Mouse (Mus musculus) gastrocnemius, adult 2 months (tissue): ENCODE measurements around the gene Eftud2. TPM values are rescaled to one million over a fixed set of nuclear protein-coding genes. Genes with fewer than 3 reads are reported as not detected.

Experiments used
- DNase-seq: peaks from one replicate; pipeline ENCODE4 v3.0.0; 2022
- H3K27ac ChIP-seq: fragments of 200-600 bp; 2 replicates; pipeline ENCODE4 v1.8.1; 2022; ENCODE audit warnings: mild to moderate bottlenecking
- H3K4me3 ChIP-seq: fragments of 200-600 bp; 2 replicates; pipeline ENCODE4 v1.8.1; 2022; ENCODE audit warnings: mild to moderate bottlenecking, moderate library complexity
- CTCF ChIP-seq: fragments of 200-600 bp; IDR thresholded peaks from 2 replicates; pipeline ENCODE4 v1.8.1; 2022; ENCODE audit warnings: antibody characterized with exemption, mild to moderate bottlenecking, moderate library complexity
- intact Hi-C: fragments of 180-260 bp; cut with DNase I; formaldehyde crosslinking; loops from one replicate; pipeline ENCODE4 v1.15.1; 2025
- total RNA-seq, 2 experiments: library from RNA; stranded (reverse); gene quantifications; 2 replicates each; pipeline ENCODE4 v1.2.3; 2021

Gene Eftud2
- total RNA-seq, 2 experiments from 2014 or later, result 25.6 to 29.5 TPM

- no peak for DNase-seq
- Histone ChIP-seq H3K27ac (peak overlapping the region; percentile 49), H3K4me3 (no peak overlapping the region)
- intact Hi-C loops, result no loop called here
- TF ChIP-seq CTCF, result no peak
Measured at GRCm38 (mm10) chr11:102827097-102827496, 53.7 kb downstream of the Eftud2 start.

- Histone ChIP-seq H3K27ac (0 out of 2 replicates have a peak overlapping the region, but pooled peaks have one; percentile 28), H3K4me3 (no peak overlapping the region)
- no peak for DNase-seq
- intact Hi-C loops, result no loop called here
- TF ChIP-seq CTCF, result no peak
Measured at GRCm38 (mm10) chr11:102826476-102826875, 54.3 kb downstream of the Eftud2 start.

- Histone ChIP-seq H3K27ac (no peak overlapping the region), H3K4me3 (no peak overlapping the region)
- intact Hi-C loops, result no loop called here
- no peak for DNase-seq
- no peak for TF ChIP-seq CTCF
Measured at GRCm38 (mm10) chr11:102821231-102821630, 59.6 kb downstream of the Eftud2 start.

- intact Hi-C loops, result no loop called here
- H3K4me3 ChIP-seq, result no peak overlapping the region
- no peak for DNase-seq
- no peak overlapping the region for H3K27ac ChIP-seq
- TF ChIP-seq CTCF, result no peak
Measured at GRCm38 (mm10) chr11:102820432-102820831, 60.4 kb downstream of the Eftud2 start.

- DNase-seq, result no peak
- peak overlapping the region; percentile 88 for H3K4me3 ChIP-seq
- no peak for TF ChIP-seq CTCF
- H3K27ac ChIP-seq, result peak overlapping the region; percentile 89
- intact Hi-C loops, result loop anchor here (2.0 kb wide), 1 partner anchor 45 kb away; no protein-coding TSS in a partner anchor
Measured at GRCm38 (mm10) chr11:102819783-102820385, 60.9 kb downstream of the Eftud2 start.

GRCm38 (mm10) chr11:102819021-102819782 lies 61.6 kb downstream of the Eftud2 start, which contains the start of gene Gjc1:
Gene Gjc1 (minus strand): TSS chr11:102819700.
- H3K27ac ChIP-seq, result peak within 1 kb of the TSS; percentile 89
- intact Hi-C loops, result loop anchor here (2.0 kb wide), 1 partner anchor 44 kb away; no protein-coding TSS in a partner anchor
- H3K4me3 ChIP-seq, result peak within 1 kb of the TSS; percentile 88
- peak; percentile 33; the same call in 1 of the 2 replicates for TF ChIP-seq CTCF
- DNase-seq, result peak; percentile 82

GRCm38 (mm10) chr11:102818121-102819020 lies 62.4 kb downstream of the Eftud2 start:
- peak; percentile 68 for DNase-seq
- Histone ChIP-seq H3K27ac (peak overlapping the region; percentile 89), H3K4me3 (peak overlapping the region; percentile 88)
- TF ChIP-seq CTCF, result 0 out of 2 replicates have a peak, but pooled peaks have one; percentile 1
- intact Hi-C loops, result loop anchor here (2.0 kb wide), 1 partner anchor 44 kb away; no protein-coding TSS in a partner anchor

- intact Hi-C loops, result no loop called here
Measured at GRCm38 (mm10) chr11:102814881-102815280, 65.9 kb downstream of the Eftud2 start.

GRCm38 (mm10) chr11:102810721-102811485 lies 69.9 kb downstream of the Eftud2 start:
- Histone ChIP-seq H3K27ac (no peak overlapping the region), H3K4me3 (no peak overlapping the region)
- DNase-seq, result no peak
- intact Hi-C loops, result no loop called here
- TF ChIP-seq CTCF, result no peak

More at GRCm38 (mm10) chr11:102814881-102815280, 65.9 kb downstream of the Eftud2 start:
- Histone ChIP-seq H3K4me3 (no peak overlapping the region), H3K27ac (no peak overlapping the region)
- TF ChIP-seq CTCF, result no peak
- DNase-seq, result no peak

GRCm38 (mm10) chr11:102808246-102808645 lies 72.5 kb downstream of the Eftud2 start:
- intact Hi-C loops, result no loop called here
- H3K27ac ChIP-seq, result no peak overlapping the region; the same call in 1 of the 2 replicates
- no peak overlapping the region for H3K4me3 ChIP-seq
- TF ChIP-seq CTCF, result no peak
- no peak for DNase-seq

- H3K4me3 ChIP-seq, result no peak overlapping the region
- intact Hi-C loops, result no loop called here
- no peak for TF ChIP-seq CTCF
- no peak overlapping the region for H3K27ac ChIP-seq
- DNase-seq, result no peak
Measured at GRCm38 (mm10) chr11:102803453-102803852, 77.3 kb downstream of the Eftud2 start.
